ENCODE assay signal across 7 mouse cellular contexts in genomic region chr6:95445036-95445435, GRCm38 (mm10).
DNase-seq lines count a peak whose midpoint lies in the region; ATAC-seq lines count a peak whose summit lies in the region.

No protein-coding gene starts in this region.

- DNase-seq in adipocyte (ENCODE audit: low spot score): peak; percentile 84
- peak; percentile 93 for DNase-seq in adrenal gland, postnatal 10 days
- DNase-seq in gastrocnemius, postnatal 4 days (ENCODE audit: low spot score in 2 of 2): peak; percentile 38 to 73
- DNase-seq in lung, postnatal 14 days: peak; percentile 79
- no peak for DNase-seq in spleen, postnatal 14 days (ENCODE audit: low spot score in 2 of 2)
- DNase-seq in layer of hippocampus, adult 8-10 months (ENCODE audit: low spot score in 2 of 2): no peak

- ATAC-seq in erythroblast, adult 5-6 weeks (replicated peaks; ENCODE audit: low FRiP score, poor library complexity, severe bottlenecking): no peak

Comparison
In these comparisons a context has a peak if more than half of its experiments do, and no peak if none do; other contexts are left out.
1. DNase-seq: peak in adipocyte (single experiment), adrenal gland, postnatal 10 days (single experiment), gastrocnemius, postnatal 4 days (2 of 2) and lung, postnatal 14 days (single experiment); none in spleen, postnatal 14 days (0 of 2) and layer of hippocampus, adult 8-10 months (0 of 2).